Comparison of ENCODE assay signal across 17 mouse cellular contexts in the genomic region with DNA sequence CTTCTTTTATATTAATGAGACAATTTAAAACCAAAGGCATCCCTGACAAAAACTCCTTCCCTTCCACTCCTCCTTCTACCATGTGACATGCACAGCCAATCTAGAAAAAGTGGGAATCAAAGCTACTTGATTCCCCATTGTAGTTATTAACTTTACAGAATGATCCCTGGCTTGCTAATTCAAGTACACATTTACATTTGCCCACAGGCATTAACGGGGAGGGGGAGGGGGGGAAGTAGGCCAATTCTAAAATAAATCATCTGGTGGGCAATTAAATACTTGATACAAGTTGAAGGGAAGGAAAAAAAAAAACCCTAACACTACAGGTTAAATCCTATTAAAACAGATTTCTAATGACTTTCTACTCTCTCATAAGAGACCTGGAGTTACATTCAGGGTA.
"Had no signal": no experiment of that assay in that cellular context is flagged by ENCODE, and none has a peak within 500 bp of the region (broad histone marks: within the 10 kb centered on the region; RNA-seq: fewer than 3 reads in every experiment).

No protein-coding gene starts in this region.

- H3K4me3 ChIP-seq: midbrain, embryonic 12.5 days; myocyte; neural tube, embryonic 13.5 days; neural tube, embryonic 15.5 days had no signal

- H3K4me2 ChIP-seq: lung, embryonic 14.5 days; midbrain, embryonic 12.5 days; neural tube, embryonic 13.5 days; neural tube, embryonic 15.5 days had no signal

- H3K9me3 ChIP-seq: midbrain, embryonic 12.5 days; neural tube, embryonic 13.5 days; neural tube, embryonic 15.5 days had no signal

- H3K9ac ChIP-seq: liver, embryonic 14.5 days; lung, embryonic 14.5 days; midbrain, embryonic 12.5 days; neural tube, embryonic 13.5 days; neural tube, embryonic 15.5 days had no signal

- DNase-seq: lung, adult 18-20 months; lung, embryonic 14.5 days; lung, postnatal 10 days; lung, postnatal 4 days; retina, postnatal 1 day; right cerebral cortex, adult 18-20 months; right cerebral cortex, postnatal 25 days; right cerebral cortex, postnatal 4 days; spleen, adult 18-20 months; thymus, adult 18-20 months; thymus, postnatal 14 days; thymus, postnatal 36 days had no signal

- H3K36me3 ChIP-seq: midbrain, embryonic 12.5 days; neural tube, embryonic 13.5 days; neural tube, embryonic 15.5 days had no signal

- H3K27me3 ChIP-seq: midbrain, embryonic 12.5 days; neural tube, embryonic 13.5 days; neural tube, embryonic 15.5 days had no signal

- H3K27ac ChIP-seq: liver, embryonic 14.5 days; neural tube, embryonic 15.5 days had no signal
